Mouse (Mus musculus) small intestine, adult 10 weeks (tissue): ENCODE measurements around the gene Nop2. TPM values are rescaled to one million over a fixed set of nuclear protein-coding genes. Genes with fewer than 3 reads are reported as not detected.

Source experiments
- polyA plus RNA-seq: library from polyadenylated mRNA; stranded (reverse); fragments of 350-450 nt; fragmentation: Illumina TruSeq; extraction: RNeasy Lipid Tissue Mini Kit (QIAGEN cat#74804); gene quantifications from one replicate; pipeline ENCODE4 v1.2.3, GENCODE M21; 2014; ENCODE audit warnings: low replicate concordance

Nop2 gene
- 0.33 TPM for polyA plus RNA-seq

DNA sequence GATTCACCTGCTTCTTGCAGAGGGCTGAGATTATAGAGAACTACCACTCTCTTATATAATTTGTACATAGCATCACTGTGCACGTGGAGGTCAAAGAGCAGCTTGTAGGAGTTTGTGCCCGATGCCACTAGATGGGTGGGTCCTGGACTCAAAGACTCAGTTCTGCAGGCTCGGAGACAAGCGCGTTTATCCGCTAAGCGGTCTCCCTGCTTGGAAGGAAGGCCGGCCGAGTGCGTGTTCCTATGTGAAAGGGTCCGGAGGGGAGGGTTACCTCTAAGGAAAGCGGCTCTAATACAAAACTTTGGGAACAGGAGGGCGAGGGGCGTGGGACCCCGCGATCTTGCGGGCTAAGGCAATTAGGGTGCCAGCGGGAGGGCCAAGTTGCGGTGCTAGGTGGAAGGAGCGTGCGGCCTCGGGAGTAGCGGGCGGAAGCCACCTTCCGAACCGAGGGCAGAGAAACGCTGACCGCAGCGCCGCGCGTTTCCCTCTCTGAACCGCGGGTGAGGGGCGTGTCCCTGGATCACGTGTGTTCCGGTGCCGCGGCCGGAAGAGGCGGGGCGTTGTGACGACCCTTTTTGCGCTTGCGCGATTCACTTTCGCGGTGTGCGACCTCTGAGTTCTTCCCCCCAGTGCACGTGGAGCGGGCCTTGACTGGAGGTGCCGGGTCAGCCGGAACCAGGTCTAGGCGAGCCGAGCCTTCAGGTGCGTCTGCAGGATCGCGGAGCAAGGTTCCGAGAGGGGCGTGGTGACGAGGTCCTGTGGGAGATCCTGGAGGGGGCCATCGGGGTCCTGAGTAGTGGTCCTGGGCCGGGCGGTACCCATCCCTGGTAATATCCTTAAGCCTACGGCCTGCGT lies at the start of gene Nop2:
Gene Nop2 (plus strand): TSS at position 608 of the 855 bp plus-strand sequence.

DNA sequence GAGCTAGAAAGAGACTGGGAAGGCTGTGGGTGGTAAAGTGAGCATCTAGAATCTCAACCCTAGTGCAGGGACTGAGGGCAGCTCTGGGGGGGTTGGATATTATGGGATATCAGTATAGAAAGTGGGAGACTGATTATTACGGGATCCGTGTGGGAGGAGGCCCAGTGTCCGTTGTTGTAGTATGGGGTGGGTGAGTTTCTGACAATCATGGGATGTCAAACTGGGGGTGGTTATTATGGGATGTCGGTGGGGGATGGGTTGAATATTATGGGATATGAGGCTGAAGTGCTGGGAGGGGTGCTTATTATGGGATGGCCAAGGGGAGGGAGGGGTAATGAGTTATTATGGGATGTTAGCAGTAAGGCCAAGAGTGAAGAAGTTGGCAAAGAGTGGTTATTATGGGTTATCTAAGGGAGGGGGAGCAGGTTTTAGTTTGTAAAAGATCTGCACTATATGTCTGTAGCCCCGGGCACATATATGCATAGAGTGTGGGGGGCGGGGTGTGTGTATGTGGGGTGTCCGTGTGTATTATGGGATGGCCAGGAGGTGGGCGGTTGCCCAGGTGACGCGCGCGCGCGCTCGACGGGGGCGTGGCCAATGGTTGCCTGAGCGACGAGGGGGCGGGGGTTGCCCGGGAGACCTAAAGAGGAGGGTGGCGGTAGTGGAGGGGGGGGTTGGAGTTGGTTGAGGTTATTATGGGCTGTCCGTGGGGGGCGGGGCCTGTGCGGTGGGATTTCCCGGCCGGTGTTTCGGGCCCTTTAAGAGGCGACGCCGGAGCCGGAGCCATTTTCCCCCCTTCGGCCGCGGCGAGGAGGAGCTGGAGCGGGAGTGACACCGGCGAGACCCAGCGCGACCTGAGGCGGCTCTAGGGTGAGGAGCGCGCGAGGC lies 36.1 kb upstream of the Nop2 start, which contains the start of gene Chd4:
Gene Chd4 (plus strand): TSS at position 591 of the 888 bp plus-strand sequence.

DNA sequence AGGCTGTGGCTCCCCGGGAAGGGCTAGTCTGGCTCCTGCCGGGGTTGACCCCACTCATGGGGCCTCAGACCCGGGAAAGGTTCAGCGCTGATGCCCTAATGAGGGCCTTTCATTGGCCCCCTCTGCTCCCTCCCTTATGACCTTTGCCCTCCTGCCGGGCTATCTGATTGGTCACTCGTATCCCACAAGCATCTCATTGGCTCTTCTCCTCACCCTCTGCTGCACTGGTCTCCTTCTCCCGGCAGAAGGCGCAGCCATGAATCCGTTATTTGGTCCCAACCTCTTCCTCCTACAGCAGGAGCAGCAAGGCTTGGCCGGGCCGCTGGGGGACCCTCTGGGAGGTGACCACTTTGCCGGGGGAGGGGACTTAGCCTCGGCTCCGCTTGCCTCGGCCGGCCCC lies 13.3 kb downstream of the Nop2 start, which contains the start of gene Iffo1:
Gene Iffo1 (plus strand): TSS at position 241 of the 400 bp plus-strand sequence.

DNA sequence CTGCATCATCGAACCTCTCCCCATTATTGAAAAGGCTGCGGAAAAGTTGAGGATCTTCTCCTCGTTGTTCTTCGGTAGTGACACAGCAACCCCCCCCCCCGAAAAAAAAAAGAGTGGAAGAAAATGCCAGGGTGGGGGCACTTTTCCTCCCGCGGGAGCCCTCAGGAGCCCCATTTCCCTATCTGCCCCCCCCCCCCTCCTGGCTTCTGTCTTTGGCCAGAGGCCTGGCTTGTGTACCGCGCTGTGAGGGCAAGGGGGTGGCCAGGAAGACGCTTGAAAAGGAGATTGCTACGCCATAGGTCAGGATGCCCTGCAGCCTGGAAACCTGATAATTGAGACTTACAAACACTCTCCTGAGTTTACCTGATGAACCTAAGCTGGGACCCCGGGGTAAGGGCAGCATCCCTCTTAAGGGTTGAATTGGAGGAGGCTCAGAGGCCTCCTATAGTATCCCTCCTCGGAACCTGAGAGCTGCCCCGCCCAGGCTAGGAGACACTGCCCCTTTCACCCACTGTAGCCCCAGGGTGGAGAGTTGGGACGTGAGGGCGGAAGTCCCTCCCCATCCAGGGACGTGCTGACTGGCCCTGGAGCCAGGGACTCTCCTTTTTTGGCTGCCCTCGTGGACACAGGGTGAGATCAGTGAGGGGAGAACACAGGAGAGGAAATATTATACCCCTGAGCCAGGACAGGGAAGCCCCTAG lies 34.5 kb downstream of the Nop2 start, which contains the start of gene Gapdh:
Gene Gapdh (minus strand): TSS at position 417 of the 701 bp plus-strand sequence.

DNA sequence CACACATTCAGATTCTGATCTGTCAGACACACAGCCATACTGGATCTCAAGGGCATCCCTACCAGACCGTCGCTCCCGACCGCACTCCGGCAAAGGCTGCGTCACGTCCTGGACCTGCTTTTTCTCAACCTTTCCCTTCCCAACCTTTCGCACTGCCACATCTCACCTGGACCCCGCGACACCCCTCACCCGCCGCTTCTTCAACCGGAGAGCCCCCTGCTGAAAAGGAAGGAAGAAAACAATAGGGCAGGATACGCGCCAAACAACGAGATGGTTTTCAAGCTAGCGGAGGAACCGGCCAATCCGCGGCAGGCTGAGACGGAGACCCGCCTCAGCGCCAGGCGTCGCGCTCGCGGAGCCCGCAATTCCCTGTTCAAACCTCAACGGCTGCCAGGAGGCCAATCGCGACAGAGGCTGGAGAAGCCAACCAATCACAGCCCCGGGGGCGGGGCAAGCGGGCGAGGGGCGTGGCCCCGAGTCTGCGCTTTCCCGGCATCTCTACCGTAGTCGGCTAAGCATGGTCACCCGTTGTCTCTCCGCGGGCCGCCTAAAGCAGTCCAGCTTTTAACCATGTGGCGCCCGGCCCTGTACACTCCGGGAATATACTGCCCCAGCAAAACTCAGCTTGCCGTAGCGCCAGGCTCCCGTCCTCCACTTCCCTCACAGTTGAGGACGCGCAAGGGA lies 59.8 kb downstream of the Nop2 start, which contains the start of the genes Ncapd2 and Mrpl51:
Gene Ncapd2 (minus strand): TSS at position 370 of the 684 bp plus-strand sequence.
Gene Mrpl51 (plus strand): TSS at position 470 of the 684 bp plus-strand sequence.

Other genes with a start within 250 kb of the Nop2 start
- 2.6 TPM for gene Cd4, start 243.7 kb upstream of the Nop2 start, polyA plus RNA-seq
- gene Lag3, start 220.2 kb upstream of the Nop2 start, polyA plus RNA-seq: not detected
- 75.4 TPM for gene Ptms, start 211.8 kb upstream of the Nop2 start, polyA plus RNA-seq
- 12.7 TPM for gene Mlf2, start 200.5 kb upstream of the Nop2 start, polyA plus RNA-seq
- 17.0 TPM for gene Cops7a, start 166.4 kb upstream of the Nop2 start, polyA plus RNA-seq
- 0.33 TPM for gene Pianp, start 135.2 kb upstream of the Nop2 start, polyA plus RNA-seq
- 12.7 TPM for gene Zfp384, start 122.8 kb upstream of the Nop2 start, polyA plus RNA-seq
- 18.8 TPM for gene Ing4, start 92.1 kb upstream of the Nop2 start, polyA plus RNA-seq
- 2.5 TPM for gene Acrbp, start 82.2 kb upstream of the Nop2 start, polyA plus RNA-seq
- 1.6 TPM for gene Lpar5, start 64.0 kb upstream of the Nop2 start, polyA plus RNA-seq
- 31.1 TPM for gene Chd4, start 35.9 kb upstream of the Nop2 start, polyA plus RNA-seq
- gene Iffo1, start 13.3 kb downstream of the Nop2 start, polyA plus RNA-seq: 0.59 TPM
- gene Gapdh, start 34.6 kb downstream of the Nop2 start, polyA plus RNA-seq: 39.7 TPM
- gene Ncapd2, start 59.8 kb downstream of the Nop2 start, polyA plus RNA-seq: 3.7 TPM
- gene Mrpl51, start 59.9 kb downstream of the Nop2 start, polyA plus RNA-seq: 119 TPM
- gene Vamp1, start 83.6 kb downstream of the Nop2 start, polyA plus RNA-seq: 6.0 TPM
- 7.6 TPM for gene Tapbpl, start 100.0 kb downstream of the Nop2 start, polyA plus RNA-seq
- not detected for gene Cd27, start 105.1 kb downstream of the Nop2 start, polyA plus RNA-seq
- gene Tuba3a, start 154.1 kb downstream of the Nop2 start, polyA plus RNA-seq: not detected
- gene Ltbr, start 182.0 kb downstream of the Nop2 start, polyA plus RNA-seq: 1.2 TPM
- 0.97 TPM for gene Scnn1a, start 188.8 kb downstream of the Nop2 start, polyA plus RNA-seq
- 3.9 TPM for gene Tnfrsf1a, start 217.5 kb downstream of the Nop2 start, polyA plus RNA-seq
- gene Plekhg6, start 248.9 kb downstream of the Nop2 start, polyA plus RNA-seq: 0.56 TPM